Mouse (Mus musculus) 3134 (cell line): ENCODE data around the gene Ell.

ENCODE experiments used
- DNase-seq: peaks from one replicate; pipeline ENCODE4 v3.0.0-alpha.2; 2011; ENCODE audit warnings: low spot score; ENCODE audit not compliant: insufficient read length; ENCODE audit errors: extremely low read depth

Gene Ell

DNA sequence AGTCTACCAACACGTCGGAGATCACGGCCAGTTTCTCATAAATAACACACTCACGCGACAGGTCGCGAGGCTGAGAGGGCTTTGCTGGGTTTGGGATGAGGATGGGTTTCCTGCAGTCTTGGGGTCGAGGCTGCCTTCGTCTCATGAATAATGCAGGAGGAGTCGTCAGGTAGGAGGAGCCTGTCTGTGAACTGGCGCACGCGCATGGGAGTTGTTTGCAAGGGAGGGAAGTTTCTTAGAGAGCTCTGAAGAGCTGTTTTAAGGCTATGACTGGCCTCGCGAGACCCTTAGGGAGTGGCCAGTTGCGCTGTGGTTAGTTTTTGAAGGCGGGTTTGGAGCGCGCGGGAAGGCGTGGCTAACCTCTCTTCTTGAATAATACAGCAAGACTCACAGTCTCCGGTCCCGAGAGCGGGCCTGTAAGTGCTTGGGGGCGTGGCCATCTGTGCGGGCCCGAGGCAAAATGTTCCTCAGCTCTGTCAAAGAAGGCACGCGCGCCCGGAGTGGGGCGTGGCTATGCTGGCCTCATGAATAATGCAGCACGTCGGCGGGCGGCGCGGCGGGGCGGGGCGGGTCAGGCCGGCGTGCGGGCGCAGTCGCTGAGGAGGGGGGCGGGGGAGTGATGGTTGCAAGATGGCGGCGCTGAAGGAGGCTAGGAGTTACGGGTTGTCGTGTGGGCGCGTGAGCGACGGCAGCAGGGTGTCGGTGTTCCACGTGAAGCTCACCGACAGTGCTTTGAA is at the start of gene Ell:
TSS of gene Ell (plus strand) at position 381 of the 737 bp plus-strand sequence.
- DNase-seq = peak; percentile 98

- no peak for DNase-seq
Observed at GRCm38 (mm10) chr8:70489576-70489975, 49.7 kb upstream of the Ell start.

DNA sequence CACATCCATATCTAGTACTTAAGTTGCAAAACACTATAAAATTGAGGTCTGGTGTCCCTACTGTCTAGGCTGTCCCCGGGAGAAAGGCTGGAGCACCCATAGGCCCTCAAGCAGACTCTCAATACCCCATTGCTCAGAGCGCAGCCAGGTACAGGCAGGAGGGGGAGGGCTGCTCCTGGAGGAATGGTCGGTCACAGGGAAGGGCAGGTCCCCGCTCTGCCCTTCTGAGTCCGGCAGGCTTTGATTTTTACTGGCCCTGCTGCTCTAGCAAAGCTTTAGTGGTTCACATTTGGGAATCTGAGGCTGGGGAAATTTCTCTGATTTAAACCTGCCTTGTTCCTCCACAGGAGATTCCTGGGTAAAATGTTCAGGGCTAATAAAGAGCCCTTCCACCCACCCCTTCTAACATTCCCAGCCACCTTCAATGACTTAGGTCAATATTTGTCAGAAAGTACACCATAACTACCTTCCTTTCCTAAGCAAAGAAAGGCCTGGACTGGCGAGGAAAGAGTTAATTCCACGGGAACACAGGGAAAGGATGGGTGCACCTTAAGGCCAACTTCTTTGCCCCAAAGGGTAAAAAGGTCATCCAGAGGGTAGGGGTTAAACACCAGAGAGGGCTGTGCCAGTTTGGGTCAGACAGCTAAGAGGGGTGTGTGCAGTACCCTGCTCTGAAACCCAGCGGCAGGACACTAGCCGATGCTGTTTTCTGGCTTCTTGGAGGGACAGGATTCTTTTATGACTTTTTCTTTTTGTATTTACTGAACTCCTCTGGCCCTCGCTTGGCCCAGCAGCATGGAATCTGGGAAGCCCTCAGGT is 49.0 kb upstream of the Ell start:
- no peak for DNase-seq

DNA sequence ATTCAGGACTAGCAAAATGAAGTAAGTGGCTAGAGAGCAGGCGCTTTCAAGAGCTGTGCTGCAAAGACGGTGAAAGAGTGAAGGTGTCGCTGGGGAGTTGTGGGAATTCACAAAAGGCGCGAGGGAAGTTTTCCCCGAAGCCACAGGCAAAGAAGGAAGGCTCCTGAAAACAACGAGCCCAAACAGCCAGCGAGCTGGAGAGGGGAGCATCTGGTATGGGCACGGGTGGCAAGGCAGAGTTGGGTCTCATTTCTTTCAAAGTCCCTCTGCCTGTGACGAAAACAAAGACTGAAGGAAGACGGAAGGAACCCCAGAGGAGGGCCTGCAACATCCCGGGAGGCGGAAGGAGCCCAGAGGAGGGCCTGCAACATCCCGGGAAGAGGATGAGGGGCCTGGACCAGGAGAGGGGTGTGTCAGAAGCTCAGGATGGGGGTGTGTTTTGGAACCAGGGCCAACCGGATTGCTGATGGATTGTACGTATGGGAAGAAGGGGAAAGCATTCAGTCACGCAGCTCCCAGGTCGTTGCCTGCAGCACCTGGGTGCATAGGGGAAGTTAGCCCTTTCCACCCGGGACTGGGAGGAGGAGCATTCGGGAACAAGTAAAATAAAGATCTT is 48.3 kb upstream of the Ell start:
- DNase-seq = no peak

DNA sequence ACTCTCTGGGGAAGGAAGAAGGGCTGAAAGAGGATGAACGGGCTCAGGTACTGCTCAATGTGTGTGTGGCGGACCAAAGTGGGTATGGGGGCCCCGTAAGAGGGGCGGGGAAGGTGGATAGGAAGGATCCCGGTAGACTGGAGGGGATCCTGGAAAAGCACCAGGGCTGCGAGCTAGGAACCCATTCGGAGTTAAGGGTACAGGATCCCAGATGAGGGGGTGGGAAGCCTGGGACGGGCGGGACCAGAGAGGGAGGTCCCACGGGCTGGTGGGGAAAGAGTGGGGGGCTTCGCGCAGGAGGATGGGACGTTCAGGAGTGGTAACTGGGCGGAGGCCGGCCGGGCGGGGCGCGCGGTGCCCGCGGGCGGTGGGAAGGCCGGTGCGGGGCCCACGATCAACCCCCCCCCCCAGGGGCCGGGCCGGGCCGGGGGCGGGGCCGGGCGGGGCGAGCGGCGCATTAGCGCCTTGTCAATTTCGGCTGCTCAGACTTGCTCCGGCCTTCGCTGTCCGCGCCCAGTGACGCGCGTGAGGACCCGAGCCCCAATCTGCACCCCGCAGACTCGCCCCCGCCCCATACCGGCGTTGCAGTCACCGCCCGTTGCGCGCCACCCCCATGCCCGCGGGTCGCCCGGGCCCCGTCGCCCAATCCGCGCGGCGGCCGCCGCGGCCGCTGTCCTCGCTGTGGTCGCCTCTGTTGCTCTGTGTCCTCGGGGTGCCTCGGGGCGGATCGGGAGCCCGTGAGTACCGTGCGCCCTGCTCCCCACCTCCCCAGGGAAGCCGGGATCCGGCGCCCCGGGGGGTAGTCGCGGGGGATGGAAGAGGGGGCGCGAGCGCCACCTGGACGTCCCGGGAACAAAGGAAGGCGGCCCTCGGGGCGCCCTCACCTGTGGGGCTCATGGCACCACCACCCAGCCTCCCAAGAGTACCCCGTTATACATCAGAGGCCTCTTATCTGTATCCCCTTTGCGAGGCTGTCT is 46.3 kb upstream of the Ell start, which contains the start of gene Crlf1:
TSS of gene Crlf1 (plus strand) at position 495 of the 977 bp plus-strand sequence.
- no peak for DNase-seq

GRCm38 (mm10) chr8:70493692-70494415 is 45.4 kb upstream of the Ell start:
- DNase-seq = no peak

DNA sequence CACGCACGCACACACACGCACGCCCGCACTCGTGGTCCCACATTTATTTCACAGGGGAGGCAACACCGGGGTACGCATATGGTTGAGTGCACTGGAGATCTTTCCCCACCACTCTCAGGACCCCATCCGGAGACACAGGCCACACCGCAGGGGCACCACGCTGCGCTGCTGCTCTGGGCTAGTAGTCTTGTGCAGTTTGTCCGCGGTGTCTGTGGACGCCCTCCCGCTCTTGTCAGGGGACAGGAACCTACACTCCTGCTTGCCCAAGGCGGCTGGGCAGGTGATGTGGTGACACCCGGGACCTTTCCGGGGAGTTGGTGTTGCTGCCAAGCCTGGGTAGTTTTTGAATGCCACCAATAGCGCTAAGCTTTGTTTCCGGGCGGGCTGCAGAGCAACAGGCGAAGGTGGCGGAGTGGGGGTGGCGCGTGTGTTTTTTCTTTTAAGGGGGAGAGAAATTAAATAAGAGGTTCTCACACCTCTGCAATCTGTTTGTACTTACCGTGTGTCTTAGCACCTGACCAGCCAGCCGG is 44.8 kb upstream of the Ell start:
- DNase-seq = no peak

DNA sequence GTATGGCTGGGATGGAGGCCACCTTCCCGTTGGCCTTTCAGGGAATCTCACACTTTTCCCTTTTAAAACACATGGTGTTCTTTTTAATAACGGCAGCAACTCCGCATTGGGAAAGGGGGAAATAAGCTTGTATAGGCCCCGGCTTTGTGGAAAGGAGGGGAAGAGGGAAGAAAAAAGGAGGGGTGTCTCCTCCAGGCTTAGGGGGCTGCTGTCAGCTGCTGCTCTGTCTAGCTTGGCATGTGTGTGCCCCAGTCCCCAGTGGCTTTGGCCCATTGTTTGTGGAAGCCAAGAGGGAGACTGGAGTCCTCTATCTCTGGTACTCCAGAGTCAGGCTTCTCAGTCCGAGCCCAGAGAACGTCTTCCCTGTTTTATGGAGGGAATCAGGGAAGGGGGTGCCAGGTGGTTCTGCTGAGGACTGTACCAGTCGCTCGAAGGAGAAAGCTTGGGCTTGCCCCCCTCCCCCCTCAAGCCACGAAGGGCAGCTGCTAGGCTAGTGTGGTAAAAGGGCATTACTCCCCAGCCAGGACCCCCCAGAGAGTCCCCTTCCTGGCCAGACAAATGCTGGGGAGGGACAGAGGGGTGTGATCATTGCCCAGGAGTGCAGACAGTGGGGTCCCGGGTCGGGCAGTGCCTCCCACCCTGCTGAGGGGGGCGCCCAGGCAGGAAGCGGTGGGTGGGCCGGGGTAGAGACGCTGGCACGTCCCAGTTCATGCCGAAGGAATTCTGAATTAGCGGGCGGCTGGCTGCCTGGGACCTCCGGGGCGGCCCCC is 44.1 kb upstream of the Ell start:
- no peak for DNase-seq

- no peak for DNase-seq
Observed at GRCm38 (mm10) chr8:70495771-70496062, 43.5 kb upstream of the Ell start.

DNA sequence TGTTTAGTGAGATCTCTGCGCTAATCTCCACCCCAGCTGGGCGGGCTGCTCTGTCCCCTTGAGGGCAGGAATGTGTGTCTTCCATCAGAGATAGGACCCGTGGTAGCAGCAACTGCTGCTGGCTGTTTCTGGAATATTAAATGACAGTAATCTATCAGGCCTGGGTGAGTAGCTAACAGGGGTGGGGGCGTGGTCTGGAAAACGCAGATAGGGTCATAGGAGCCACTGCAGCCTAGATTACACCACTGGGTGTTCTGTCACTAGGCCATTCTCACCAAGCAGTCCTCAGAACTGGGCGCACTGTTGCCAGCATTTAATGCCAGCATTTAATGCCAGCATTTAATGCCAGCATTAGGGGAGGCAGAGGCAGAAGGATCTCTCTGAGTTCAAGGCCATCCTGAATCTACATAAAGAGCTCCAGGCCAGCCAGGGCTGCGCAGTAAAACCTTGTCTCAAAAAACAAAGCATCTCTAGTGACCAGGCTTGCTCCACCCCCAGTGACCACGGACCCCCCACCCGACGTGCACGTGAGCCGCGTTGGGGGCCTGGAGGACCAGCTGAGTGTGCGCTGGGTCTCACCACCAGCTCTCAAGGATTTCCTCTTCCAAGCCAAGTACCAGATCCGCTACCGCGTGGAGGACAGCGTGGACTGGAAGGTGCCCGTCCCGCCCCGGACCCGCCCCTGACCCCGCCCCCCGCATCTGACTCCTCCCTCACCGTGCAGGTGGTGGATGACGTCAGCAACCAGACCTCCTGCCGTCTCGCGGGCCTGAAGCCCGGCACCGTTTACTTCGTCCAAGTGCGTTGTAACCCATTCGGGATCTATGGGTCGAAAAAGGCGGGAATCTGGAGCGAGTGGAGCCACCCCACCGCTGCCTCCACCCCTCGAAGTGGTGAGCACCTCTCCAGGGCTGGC is 38.6 kb upstream of the Ell start:
- DNase-seq = no peak

DNA sequence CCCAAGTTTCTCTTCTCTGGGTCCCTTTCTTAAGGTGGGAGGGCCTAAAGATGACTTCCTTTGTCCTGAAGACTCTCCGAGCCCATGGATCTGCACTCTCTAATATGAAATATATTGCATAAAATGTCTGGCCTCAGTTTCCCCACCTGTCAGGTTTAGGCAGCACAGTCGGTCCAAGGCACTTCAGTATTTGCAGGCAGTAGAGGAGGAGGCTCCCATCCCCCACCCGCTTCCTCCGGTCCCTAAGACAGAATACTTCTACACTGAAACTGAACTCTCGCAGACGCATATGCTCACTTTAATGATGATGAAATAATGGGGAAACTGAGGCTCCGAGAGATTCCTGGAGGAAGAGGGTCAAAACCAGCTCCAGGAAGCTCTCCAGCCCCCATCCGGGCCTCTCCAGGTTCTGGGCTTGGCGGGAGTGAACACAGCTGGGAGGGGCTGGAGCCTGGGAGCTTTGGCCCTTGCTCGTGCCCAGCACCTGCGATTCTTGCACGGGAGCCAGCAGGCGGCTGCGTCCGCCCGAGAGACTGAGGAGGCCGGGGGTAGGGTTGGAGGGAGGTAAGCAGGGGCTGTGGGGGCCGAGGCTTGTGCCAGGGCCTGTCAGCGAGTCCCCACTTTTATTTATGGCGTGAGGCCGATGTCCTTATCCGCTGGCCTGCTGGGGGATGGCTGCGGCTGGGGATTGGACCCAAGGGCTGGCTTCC is 37.3 kb upstream of the Ell start:
- DNase-seq = no peak

GRCm38 (mm10) chr8:70502540-70502939 is 36.7 kb upstream of the Ell start:
- DNase-seq = no peak

- DNase-seq = peak; percentile 74
Observed at GRCm38 (mm10) chr8:70503062-70503750, 36.1 kb upstream of the Ell start.

GRCm38 (mm10) chr8:70504291-70504716 is 35.0 kb upstream of the Ell start:
- DNase-seq = peak; percentile 93

DNA sequence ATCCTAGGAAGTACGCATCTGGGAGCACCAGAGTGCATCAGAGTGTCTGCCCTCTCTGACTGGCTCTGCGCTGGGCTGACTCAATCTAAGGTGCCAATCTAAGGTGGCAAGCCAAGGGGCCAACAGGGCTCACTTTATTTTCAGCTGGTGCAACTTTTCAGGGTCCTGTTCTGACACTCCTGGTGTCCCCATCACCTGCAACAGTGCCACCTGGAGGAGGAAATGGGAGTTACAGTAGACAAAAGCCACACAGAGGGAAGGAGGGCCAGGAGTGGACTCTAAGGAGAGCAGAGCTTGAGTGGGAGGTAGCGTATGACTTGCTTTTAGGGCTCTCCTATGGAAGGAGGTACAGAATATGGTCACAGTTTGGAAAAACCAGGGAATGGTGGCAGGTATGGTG is 34.4 kb upstream of the Ell start:
- no peak for DNase-seq

GRCm38 (mm10) chr8:70505698-70506327 is 33.4 kb upstream of the Ell start:
- no peak for DNase-seq
